Mouse (Mus musculus): Measurements from ENCODE around the gene Dmgdh. TPM values are rescaled to one million over a fixed set of nuclear protein-coding genes. Genes with fewer than 3 reads are reported as not detected.

The Dmgdh gene
- polyA plus RNA-seq, 1 experiment from 2014 or later: not detected

DNA sequence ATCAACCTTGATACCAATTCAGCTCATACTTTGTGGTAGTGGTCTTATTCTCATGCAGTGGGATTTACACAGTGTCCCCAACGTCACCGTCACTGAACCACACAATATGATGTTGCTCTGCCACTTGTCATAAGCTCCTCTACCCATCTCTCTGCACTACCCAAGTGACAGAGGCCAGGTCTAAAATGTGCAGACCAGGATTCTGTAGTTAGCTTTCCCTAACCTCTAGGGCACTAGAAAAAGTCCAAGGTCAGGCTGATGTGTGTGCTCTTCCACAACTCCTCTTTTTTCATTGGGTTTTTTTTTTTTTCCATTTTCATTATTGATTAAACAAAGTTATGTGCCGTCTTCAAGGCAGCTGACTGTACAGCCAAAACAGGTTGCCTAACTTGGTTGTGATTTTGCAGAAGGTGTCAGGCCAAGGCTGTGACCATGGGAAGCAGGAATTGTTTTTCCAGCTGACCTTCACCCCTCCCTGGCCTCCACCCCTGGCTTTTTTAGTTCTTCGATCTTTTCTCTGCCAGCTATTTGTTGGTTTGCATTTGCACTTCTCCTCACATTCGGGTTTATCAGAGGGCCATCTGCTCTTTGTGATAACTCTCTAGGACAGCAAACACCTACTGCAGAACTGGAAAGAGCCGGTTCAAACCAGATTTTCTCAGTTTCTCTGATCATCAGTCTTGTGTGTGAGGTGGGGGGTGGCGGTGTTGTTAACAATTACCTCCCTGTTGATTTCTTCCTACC lies 25.7 kb upstream of the Dmgdh start:
- no peak overlapping the region for H3K9ac ChIP-seq (ENCODE audit: low read length)
- DNase-seq (ENCODE audit: low spot score) (no peak), ATAC-seq (ENCODE audit: insufficient number of reproducible peaks, low FRiP score, low TSS enrichment, low read depth) (no peak)
- H3K36me3 ChIP-seq (ENCODE audit: control insufficient read depth, insufficient read depth, low read length): no peaks in the 10 kb centered on the region
- no peak overlapping the region for H3K4me2 ChIP-seq (ENCODE audit: low read depth, severe bottlenecking)
- H3K27ac ChIP-seq (replicated peaks; ENCODE audit: low read depth, low read length): no peak overlapping the region
- H3K27me3 ChIP-seq (ENCODE audit: control insufficient read depth, insufficient read depth, low read length): no peaks in the 10 kb centered on the region
- WGBS: 82% methylated on average over 7 of the region's 7 CpGs
- H3K4me1 ChIP-seq (ENCODE audit: control insufficient read depth, insufficient read depth, low read length): no peaks in the 10 kb centered on the region
- H3K9me3 ChIP-seq (ENCODE audit: control insufficient read depth, low read length): no peaks in the 10 kb centered on the region
- no peak overlapping the region for H3K4me3 ChIP-seq (ENCODE audit: low read depth, low read length)

DNA sequence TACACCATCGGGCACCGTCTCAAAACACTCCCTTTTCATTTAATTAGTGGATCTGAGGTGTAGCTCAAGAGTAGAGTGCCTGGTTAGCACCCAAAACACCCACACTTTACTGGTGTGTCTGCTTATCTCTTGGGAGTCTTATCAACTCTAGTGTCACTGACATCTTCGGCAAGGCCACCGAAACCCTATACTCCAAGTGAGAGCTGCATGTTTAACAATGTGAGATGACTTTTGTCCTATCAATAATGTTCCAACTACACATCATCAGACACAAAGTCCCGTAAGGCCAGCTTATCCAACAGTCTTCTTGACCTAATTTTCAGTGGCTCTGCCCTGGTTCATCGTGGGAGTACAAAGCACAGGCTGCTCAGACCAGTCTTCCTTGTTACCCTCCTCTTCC lies 20.9 kb upstream of the Dmgdh start:
- H3K4me2 ChIP-seq (ENCODE audit: low read depth, severe bottlenecking): no peak overlapping the region
- H3K27ac ChIP-seq (replicated peaks; ENCODE audit: low read depth, low read length): no peak overlapping the region
- no peak for DNase-seq (ENCODE audit: low spot score)
- no peaks in the 10 kb centered on the region for H3K36me3 ChIP-seq (ENCODE audit: control insufficient read depth, insufficient read depth, low read length)
- no peaks in the 10 kb centered on the region for H3K9me3 ChIP-seq (ENCODE audit: control insufficient read depth, low read length)
- H3K9ac ChIP-seq (ENCODE audit: low read length): no peak overlapping the region
- H3K4me3 ChIP-seq (ENCODE audit: low read depth, low read length): no peak overlapping the region
- WGBS: 93% methylated on average over 6 of the region's 6 CpGs
- no peaks in the 10 kb centered on the region for H3K4me1 ChIP-seq (ENCODE audit: control insufficient read depth, insufficient read depth, low read length)
- ATAC-seq (ENCODE audit: insufficient number of reproducible peaks, low FRiP score, low TSS enrichment, low read depth): no peak
- H3K27me3 ChIP-seq (ENCODE audit: control insufficient read depth, insufficient read depth, low read length): no peaks in the 10 kb centered on the region

DNA sequence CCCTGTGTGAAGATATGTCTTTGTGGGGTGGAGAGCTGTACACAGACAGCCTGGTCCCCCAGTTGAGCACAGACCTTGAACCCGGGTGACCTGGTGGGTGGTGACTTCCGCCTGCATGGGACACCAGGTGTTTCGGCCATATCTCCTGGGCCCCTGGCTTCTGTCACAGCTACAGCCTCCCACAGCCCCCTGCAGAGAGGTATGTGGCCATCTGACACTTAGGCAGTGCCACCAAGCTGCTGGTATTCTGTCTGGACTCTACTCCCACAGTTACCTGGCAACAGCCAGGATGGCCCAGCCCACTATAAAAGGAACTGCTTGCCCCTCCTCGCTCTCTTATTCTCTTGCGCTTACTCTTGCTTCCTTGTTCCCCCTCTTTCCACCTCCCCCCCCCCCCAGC lies 16.3 kb upstream of the Dmgdh start:
- ATAC-seq (ENCODE audit: insufficient number of reproducible peaks, low FRiP score, low TSS enrichment, low read depth): no peak
- no peaks in the 10 kb centered on the region for H3K9me3 ChIP-seq (ENCODE audit: control insufficient read depth, low read length)
- H3K4me3 ChIP-seq (ENCODE audit: low read depth, low read length): no peak overlapping the region
- H3K36me3 ChIP-seq (ENCODE audit: control insufficient read depth, insufficient read depth, low read length): no peaks in the 10 kb centered on the region
- DNase-seq (ENCODE audit: low spot score): no peak
- no peak overlapping the region for H3K9ac ChIP-seq (ENCODE audit: low read length)
- H3K4me2 ChIP-seq (ENCODE audit: low read depth, severe bottlenecking): no peak overlapping the region
- no peak overlapping the region for H3K27ac ChIP-seq (replicated peaks; ENCODE audit: low read depth, low read length)
- no peaks in the 10 kb centered on the region for H3K4me1 ChIP-seq (ENCODE audit: control insufficient read depth, insufficient read depth, low read length)
- H3K27me3 ChIP-seq (ENCODE audit: control insufficient read depth, insufficient read depth, low read length): no peaks in the 10 kb centered on the region
- 78% methylated on average over 5 of the region's 5 CpGs for WGBS

DNA sequence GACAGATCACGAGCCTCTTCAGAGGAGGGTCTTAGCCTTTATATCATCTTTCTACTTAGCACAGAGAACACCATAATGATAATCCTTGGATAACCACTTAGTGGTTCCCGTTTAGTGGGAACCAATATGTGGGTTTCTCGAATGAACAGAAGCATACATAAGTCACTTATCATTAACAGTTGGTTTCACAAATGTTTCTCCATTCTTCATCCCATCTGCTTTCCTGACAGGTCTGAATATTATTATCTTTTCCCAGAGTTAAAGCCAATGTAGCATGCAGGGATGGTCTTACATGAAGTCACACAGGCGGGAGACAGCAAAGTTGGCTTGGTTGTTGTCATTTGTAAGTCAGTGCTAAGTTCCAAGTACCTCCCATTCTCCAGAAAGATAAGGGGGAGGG lies 6.6 kb upstream of the Dmgdh start:
- ATAC-seq (ENCODE audit: insufficient number of reproducible peaks, low FRiP score, low TSS enrichment, low read depth) (no peak), DNase-seq (ENCODE audit: low spot score) (no peak)
- Histone ChIP-seq H3K36me3 (ENCODE audit: control insufficient read depth, insufficient read depth, low read length) (no peaks in the 10 kb centered on the region), H3K4me2 (ENCODE audit: low read depth, severe bottlenecking) (no peak overlapping the region), H3K9ac (ENCODE audit: low read length) (no peak overlapping the region), H3K4me3 (ENCODE audit: low read depth, low read length) (no peak overlapping the region), H3K27ac (replicated peaks; ENCODE audit: low read depth, low read length) (no peak overlapping the region), H3K27me3 (ENCODE audit: control insufficient read depth, insufficient read depth, low read length) (no peaks in the 10 kb centered on the region), H3K4me1 (ENCODE audit: control insufficient read depth, insufficient read depth, low read length) (no peaks in the 10 kb centered on the region), H3K9me3 (ENCODE audit: control insufficient read depth, low read length) (no peaks in the 10 kb centered on the region)
- WGBS: 89% methylated on average over 4 of the region's 4 CpGs

DNA sequence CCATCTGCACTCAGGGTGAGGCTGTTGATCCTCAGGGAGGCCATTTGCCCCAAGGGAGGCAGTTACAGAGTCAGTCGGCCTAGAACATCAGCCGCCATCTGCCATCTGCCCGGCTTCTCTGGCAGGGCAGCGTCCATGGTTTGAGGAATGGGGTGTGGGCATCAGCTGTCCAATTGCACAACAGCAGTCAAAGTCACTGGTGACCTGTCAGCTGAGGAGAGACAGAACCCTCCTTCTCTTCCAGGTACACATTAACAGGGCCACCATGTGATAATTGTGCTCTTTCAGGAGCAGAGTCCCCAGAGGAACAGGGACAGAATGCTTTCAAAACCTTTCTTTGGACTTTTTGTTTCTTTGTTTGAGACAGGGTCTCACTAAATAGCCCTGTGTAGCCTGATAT lies 1.9 kb upstream of the Dmgdh start:
- ATAC-seq (ENCODE audit: insufficient number of reproducible peaks, low FRiP score, low TSS enrichment, low read depth) (no peak), DNase-seq (ENCODE audit: low spot score) (no peak)
- H3K9me3 ChIP-seq (ENCODE audit: control insufficient read depth, low read length): no peaks in the 10 kb centered on the region
- no peaks in the 10 kb centered on the region for H3K4me1 ChIP-seq (ENCODE audit: control insufficient read depth, insufficient read depth, low read length)
- no peak overlapping the region for H3K4me3 ChIP-seq (ENCODE audit: low read depth, low read length)
- no peaks in the 10 kb centered on the region for H3K36me3 ChIP-seq (ENCODE audit: control insufficient read depth, insufficient read depth, low read length)
- no peak overlapping the region for H3K9ac ChIP-seq (ENCODE audit: low read length)
- 83% methylated on average over 4 of the region's 4 CpGs for WGBS
- peaks cover 11% of the 10 kb centered on the region for H3K27me3 ChIP-seq (ENCODE audit: control insufficient read depth, insufficient read depth, low read length)
- H3K27ac ChIP-seq (replicated peaks; ENCODE audit: low read depth, low read length): no peak overlapping the region
- no peak overlapping the region for H3K4me2 ChIP-seq (ENCODE audit: low read depth, severe bottlenecking)

DNA sequence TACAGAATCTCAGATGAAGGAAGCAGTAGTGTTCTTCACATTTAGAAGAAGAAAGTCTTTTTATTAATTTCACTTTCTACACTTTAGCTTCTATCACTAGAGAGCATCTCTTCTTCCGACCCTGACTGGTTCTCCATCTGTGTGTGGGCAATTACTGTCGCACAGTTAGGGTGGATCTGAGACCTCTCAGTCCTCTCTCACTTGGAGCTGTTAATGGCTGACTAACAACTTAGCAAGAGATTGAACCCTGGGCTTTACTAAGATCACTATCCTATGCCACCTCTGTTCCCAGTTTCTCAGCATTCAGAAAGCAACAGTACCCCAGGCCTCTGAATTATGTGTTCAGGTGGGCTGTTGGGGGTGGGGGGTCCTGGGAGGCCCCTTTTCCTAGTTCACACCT lies 937 bp upstream of the Dmgdh start:
- WGBS: 48% methylated on average over 2 of the region's 2 CpGs
- no peaks in the 10 kb centered on the region for H3K4me1 ChIP-seq (ENCODE audit: control insufficient read depth, insufficient read depth, low read length)
- no peak overlapping the region for H3K9ac ChIP-seq (ENCODE audit: low read length)
- no peaks in the 10 kb centered on the region for H3K9me3 ChIP-seq (ENCODE audit: control insufficient read depth, low read length)
- no peaks in the 10 kb centered on the region for H3K36me3 ChIP-seq (ENCODE audit: control insufficient read depth, insufficient read depth, low read length)
- DNase-seq (ENCODE audit: low spot score) (no peak), ATAC-seq (ENCODE audit: insufficient number of reproducible peaks, low FRiP score, low TSS enrichment, low read depth) (no peak)
- no peak overlapping the region for H3K27ac ChIP-seq (replicated peaks; ENCODE audit: low read depth, low read length)
- H3K4me3 ChIP-seq (ENCODE audit: low read depth, low read length): no peak overlapping the region
- peaks cover 11% of the 10 kb centered on the region for H3K27me3 ChIP-seq (ENCODE audit: control insufficient read depth, insufficient read depth, low read length)
- H3K4me2 ChIP-seq (ENCODE audit: low read depth, severe bottlenecking): no peak overlapping the region

DNA sequence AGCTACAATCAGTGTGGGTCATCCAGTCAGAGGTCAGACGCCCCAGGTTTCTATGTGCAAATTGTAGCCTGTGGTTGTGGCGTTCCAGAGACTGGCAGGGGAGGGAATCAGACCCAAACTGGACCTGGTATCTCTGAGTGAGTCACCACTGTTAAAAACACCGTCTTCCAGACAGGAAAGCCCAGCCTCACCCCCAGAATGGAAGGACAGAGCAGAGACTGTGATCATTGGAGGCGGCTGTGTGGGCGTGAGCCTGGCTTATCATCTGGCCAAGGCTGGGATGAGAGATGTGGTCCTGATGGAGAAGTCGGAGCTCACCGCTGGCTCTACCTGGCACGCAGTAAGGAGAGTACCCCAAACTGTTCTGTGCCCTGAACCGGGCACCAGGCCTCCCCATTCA lies 2.6 kb downstream of the Dmgdh start:
- Histone ChIP-seq H3K27me3 (ENCODE audit: control insufficient read depth, insufficient read depth, low read length) (peaks cover 11% of the 10 kb centered on the region), H3K36me3 (ENCODE audit: control insufficient read depth, insufficient read depth, low read length) (no peaks in the 10 kb centered on the region), H3K9ac (ENCODE audit: low read length) (no peak overlapping the region), H3K9me3 (ENCODE audit: control insufficient read depth, low read length) (no peaks in the 10 kb centered on the region), H3K4me1 (ENCODE audit: control insufficient read depth, insufficient read depth, low read length) (no peaks in the 10 kb centered on the region), H3K4me3 (ENCODE audit: low read depth, low read length) (no peak overlapping the region), H3K4me2 (ENCODE audit: low read depth, severe bottlenecking) (no peak overlapping the region), H3K27ac (replicated peaks; ENCODE audit: low read depth, low read length) (no peak overlapping the region)
- DNase-seq (ENCODE audit: low spot score) (no peak), ATAC-seq (ENCODE audit: insufficient number of reproducible peaks, low FRiP score, low TSS enrichment, low read depth) (no peak)
- WGBS: 79% methylated on average over 9 of the region's 9 CpGs

DNA sequence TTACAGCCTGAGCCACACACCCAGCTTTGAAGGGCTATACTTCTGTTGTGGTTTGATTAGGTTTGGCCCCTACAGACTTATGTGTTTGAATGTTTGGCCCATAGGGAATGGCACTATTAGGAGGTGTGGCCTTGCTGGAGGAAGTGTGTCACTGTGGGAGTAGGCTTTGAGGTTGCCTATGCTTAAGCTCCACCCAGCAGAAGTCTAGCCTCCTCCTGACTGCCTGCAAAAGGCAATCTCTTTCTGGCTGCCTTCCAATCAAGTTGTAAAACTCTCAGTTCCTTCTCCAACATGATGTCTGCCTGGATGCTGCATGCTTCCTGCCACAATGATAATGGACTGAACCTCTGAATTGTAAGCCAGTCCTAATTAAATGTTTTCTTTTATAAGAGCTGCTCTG lies 9.1 kb downstream of the Dmgdh start:
- Histone ChIP-seq H3K27me3 (ENCODE audit: control insufficient read depth, insufficient read depth, low read length) (no peaks in the 10 kb centered on the region), H3K9ac (ENCODE audit: low read length) (no peak overlapping the region), H3K36me3 (ENCODE audit: control insufficient read depth, insufficient read depth, low read length) (no peaks in the 10 kb centered on the region), H3K9me3 (ENCODE audit: control insufficient read depth, low read length) (no peaks in the 10 kb centered on the region), H3K4me1 (ENCODE audit: control insufficient read depth, insufficient read depth, low read length) (no peaks in the 10 kb centered on the region), H3K27ac (replicated peaks; ENCODE audit: low read depth, low read length) (no peak overlapping the region), H3K4me2 (ENCODE audit: low read depth, severe bottlenecking) (no peak overlapping the region), H3K4me3 (ENCODE audit: low read depth, low read length) (no peak overlapping the region)
- ATAC-seq (ENCODE audit: insufficient number of reproducible peaks, low FRiP score, low TSS enrichment, low read depth) (no peak), DNase-seq (ENCODE audit: low spot score) (no peak)

DNA sequence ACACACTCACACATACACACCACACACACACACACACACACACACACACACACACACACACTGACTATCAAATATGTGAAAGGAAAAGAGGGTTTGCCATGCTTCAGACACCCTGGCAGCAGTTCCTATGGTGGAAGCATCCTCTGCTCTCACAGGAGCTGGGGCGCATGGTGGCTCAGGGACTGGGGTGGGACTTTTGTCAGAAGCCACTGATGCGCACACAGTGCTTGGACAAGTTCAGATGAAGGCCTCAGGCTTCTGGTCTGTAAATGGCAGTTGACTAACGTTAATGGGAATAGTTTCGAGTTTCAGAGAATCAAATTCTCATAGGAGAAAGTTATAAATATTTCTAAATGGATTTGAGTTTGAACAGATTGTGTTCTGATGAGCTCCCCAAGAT lies 11.0 kb downstream of the Dmgdh start:
- 92% methylated on average over 4 of the region's 4 CpGs for WGBS
- H3K4me1 ChIP-seq (ENCODE audit: control insufficient read depth, insufficient read depth, low read length): no peaks in the 10 kb centered on the region
- no peaks in the 10 kb centered on the region for H3K36me3 ChIP-seq (ENCODE audit: control insufficient read depth, insufficient read depth, low read length)
- no peak overlapping the region for H3K27ac ChIP-seq (replicated peaks; ENCODE audit: low read depth, low read length)
- H3K27me3 ChIP-seq (ENCODE audit: control insufficient read depth, insufficient read depth, low read length): no peaks in the 10 kb centered on the region
- DNase-seq (ENCODE audit: low spot score) (no peak), ATAC-seq (ENCODE audit: insufficient number of reproducible peaks, low FRiP score, low TSS enrichment, low read depth) (no peak)
- no peak overlapping the region for H3K4me3 ChIP-seq (ENCODE audit: low read depth, low read length)
- H3K9me3 ChIP-seq (ENCODE audit: control insufficient read depth, low read length): no peaks in the 10 kb centered on the region
- no peak overlapping the region for H3K4me2 ChIP-seq (ENCODE audit: low read depth, severe bottlenecking)
- H3K9ac ChIP-seq (ENCODE audit: low read length): no peak overlapping the region
